Mouse (Mus musculus): Measurements from ENCODE around the gene Grid1.

DNA sequence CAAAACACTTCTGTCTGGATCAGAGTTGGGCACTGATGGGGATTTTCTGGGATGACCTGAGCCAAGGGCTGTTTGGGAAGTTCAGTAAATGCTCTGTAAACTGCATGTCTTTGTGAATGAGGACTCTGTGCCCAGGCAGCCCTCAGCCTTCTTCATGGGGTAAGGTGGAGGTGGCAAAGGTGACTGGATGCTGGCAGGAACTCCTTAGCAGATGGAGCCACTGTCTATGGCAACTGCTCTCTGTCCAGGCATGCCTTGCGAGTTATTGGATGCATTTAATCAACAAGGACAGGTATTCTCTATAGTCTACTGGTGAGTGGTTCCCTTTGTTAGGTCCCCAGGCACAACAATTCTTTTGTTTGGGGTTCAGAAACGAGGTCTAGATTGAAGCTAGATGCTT, 85.8 kb downstream of the Grid1 start:
- TF ChIP-seq CTCF (IDR thresholded peaks at IDR 0.05; ENCODE audit: low read depth): no peak
- TF ChIP-seq EP300 (IDR thresholded peaks at IDR 0.05; ENCODE audit: low read depth): no peak
